Mouse (Mus musculus) MEL (cell line): ENCODE data around the gene Sipa1l3.

ENCODE experiments used
- BHLHE40 ChIP-seq: IDR thresholded peaks from 2 replicates; pipeline ENCODE4 v1.6.1; 2012; ENCODE audit warnings: low read depth, mild to moderate bottlenecking, inconsistent platforms, low read length, improper control_type of control experiment, borderline replicate concordance
- CTCF ChIP-seq, 3 experiments: IDR thresholded peaks in 2 of 3; conservative IDR thresholded peaks in 1 of 3; 2 replicates each; pipeline ENCODE4 v1.5.1; 2011 to 2012; ENCODE audit warnings: low read length in 3 of 3, low read depth in 2 of 3, mild to moderate bottlenecking in 2 of 3, improper control_type of control experiment in 1 of 3, inconsistent platforms in 1 of 3, mixed read lengths in 1 of 3, moderate library complexity in 1 of 3; ENCODE audit not compliant: control insufficient read depth in 1 of 3, insufficient read depth in 1 of 3, poor library complexity in 1 of 3, severe bottlenecking in 1 of 3
- GATA1 ChIP-seq: IDR thresholded peaks from 2 replicates; pipeline ENCODE4 v1.6.1; 2011; ENCODE audit warnings: low read depth, low read length, improper control_type of control experiment
- HCFC1 ChIP-seq: IDR thresholded peaks from 2 replicates; pipeline ENCODE4 v1.6.1; 2012; ENCODE audit warnings: low read depth, mild to moderate bottlenecking, inconsistent platforms, low read length, improper control_type of control experiment, moderate library complexity
- JUND ChIP-seq: IDR thresholded peaks from 2 replicates; pipeline ENCODE4 v1.6.1; 2011; ENCODE audit warnings: low read depth, mild to moderate bottlenecking, improper control_type of control experiment, low read length
- MYC ChIP-seq: IDR thresholded peaks from 2 replicates; pipeline ENCODE4 v1.6.1; 2011; ENCODE audit warnings: low read depth, mild to moderate bottlenecking, low read length, improper control_type of control experiment, moderate library complexity
- NELFE ChIP-seq: IDR thresholded peaks from 2 replicates; pipeline ENCODE4 v1.6.1; 2011; ENCODE audit warnings: low read depth, low read length, improper control_type of control experiment
- NRF1 ChIP-seq: IDR thresholded peaks from 2 replicates; pipeline ENCODE4 v1.6.1; 2014; ENCODE audit warnings: low read depth, mild to moderate bottlenecking, inconsistent platforms, low read length, improper control_type of control experiment, moderate library complexity; ENCODE audit not compliant: poor library complexity, insufficient read depth, severe bottlenecking
- POLR2A ChIP-seq, 2 experiments: IDR thresholded peaks; 2 replicates each; pipeline ENCODE4 v1.6.1; 2011 to 2012; ENCODE audit warnings: low read length in 2 of 2, mild to moderate bottlenecking in 2 of 2, control low read depth in 1 of 2, improper control_type of control experiment in 1 of 2, low read depth in 1 of 2, moderate library complexity in 1 of 2; ENCODE audit not compliant: control insufficient read depth in 1 of 2, insufficient read depth in 1 of 2, poor library complexity in 1 of 2
- POLR2AphosphoS2 ChIP-seq: IDR thresholded peaks from 2 replicates; pipeline ENCODE4 v1.6.1; 2011; ENCODE audit warnings: low read length, improper control_type of control experiment
- TBP ChIP-seq: IDR thresholded peaks from 2 replicates; pipeline ENCODE4 v1.8.0; 2011; ENCODE audit warnings: low read depth, low read length, improper control_type of control experiment
- USF1 ChIP-seq: IDR thresholded peaks from 2 replicates; pipeline ENCODE4 v1.6.1; 2014; ENCODE audit warnings: low read depth, mild to moderate bottlenecking, inconsistent platforms, low read length, improper control_type of control experiment, moderate library complexity
- ZMIZ1 ChIP-seq: IDR thresholded peaks from 2 replicates; pipeline ENCODE4 v1.6.1; 2012; ENCODE audit warnings: low read depth, mild to moderate bottlenecking, inconsistent platforms, low read length, improper control_type of control experiment, moderate library complexity

GRCm38 (mm10) chr7:29419836-29420235, 98.6 kb downstream of the Sipa1l3 start:
- TF ChIP-seq JUND, result no peak
- no peak for TF ChIP-seq NRF1
- TF ChIP-seq POLR2A (IDR thresholded peaks at IDR 0.05; ENCODE audit: control insufficient read depth in 1 of 2, insufficient read depth in 1 of 2, low read depth in 1 of 2, low read length in 2 of 2, poor library complexity in 1 of 2), result no peak
- no peak for TF ChIP-seq CTCF (IDR thresholded peaks at IDR 0.05 in 2 of 3, conservative IDR thresholded peaks at IDR 0.05 in 1 of 3; ENCODE audit: control insufficient read depth in 1 of 3, insufficient read depth in 1 of 3, low read depth in 2 of 3, low read length in 3 of 3, poor library complexity in 1 of 3, severe bottlenecking in 1 of 3)
- no peak for TF ChIP-seq TBP
- no peak for TF ChIP-seq GATA1
- TF ChIP-seq NELFE, result no peak
- TF ChIP-seq ZMIZ1, result no peak
- no peak for TF ChIP-seq BHLHE40
- TF ChIP-seq POLR2AphosphoS2, result no peak
- TF ChIP-seq HCFC1, result no peak
- no peak for TF ChIP-seq MYC
- no peak for TF ChIP-seq USF1
